Mouse (Mus musculus): ENCODE results near the gene Ptbp1.

Ptbp1 gene

GRCm38 (mm10) chr10:79853860-79854795 lies at the start of gene Ptbp1:
TSS of gene Ptbp1 (plus strand) at chr10:79854427.
- DNase-seq (ENCODE audit: low spot score), result peak; percentile 99

- DNase-seq (ENCODE audit: low spot score), result no peak
These were observed 48.6 kb upstream of the Ptbp1 start for GRCm38 (mm10) chr10:79805636-79806035.

GRCm38 (mm10) chr10:79806331-79806730 lies 47.9 kb upstream of the Ptbp1 start:
- DNase-seq (ENCODE audit: low spot score), result no peak

GRCm38 (mm10) chr10:79806972-79807371 lies 47.3 kb upstream of the Ptbp1 start:
- no peak for DNase-seq (ENCODE audit: low spot score)

- no peak for DNase-seq (ENCODE audit: low spot score)
These were observed 46.4 kb upstream of the Ptbp1 start for GRCm38 (mm10) chr10:79807826-79808225.

GRCm38 (mm10) chr10:79808728-79809127 lies 45.5 kb upstream of the Ptbp1 start:
- no peak for DNase-seq (ENCODE audit: low spot score)

GRCm38 (mm10) chr10:79811736-79812637 lies 42.2 kb upstream of the Ptbp1 start:
- no peak for DNase-seq (ENCODE audit: low spot score)

GRCm38 (mm10) chr10:79814271-79814842 lies 39.9 kb upstream of the Ptbp1 start:
- DNase-seq (ENCODE audit: low spot score), result no peak

- no peak for DNase-seq (ENCODE audit: low spot score)
These were observed 38.3 kb upstream of the Ptbp1 start for GRCm38 (mm10) chr10:79815671-79816494.

GRCm38 (mm10) chr10:79817111-79817510 lies 37.1 kb upstream of the Ptbp1 start:
- no peak for DNase-seq (ENCODE audit: low spot score)

GRCm38 (mm10) chr10:79818225-79818624 lies 36.0 kb upstream of the Ptbp1 start:
- no peak for DNase-seq (ENCODE audit: low spot score)

- no peak for DNase-seq (ENCODE audit: low spot score)
These were observed 34.6 kb upstream of the Ptbp1 start for GRCm38 (mm10) chr10:79819606-79820005.

- no peak for DNase-seq (ENCODE audit: low spot score)
These were observed 34.0 kb upstream of the Ptbp1 start for GRCm38 (mm10) chr10:79820277-79820676.

GRCm38 (mm10) chr10:79820782-79821181 lies 33.4 kb upstream of the Ptbp1 start, which contains the start of gene Misp:
TSS of gene Misp (plus strand) at chr10:79820989.
- no peak for DNase-seq (ENCODE audit: low spot score)

GRCm38 (mm10) chr10:79821731-79822130 lies 32.5 kb upstream of the Ptbp1 start:
- no peak for DNase-seq (ENCODE audit: low spot score)

GRCm38 (mm10) chr10:79822372-79822771 lies 31.9 kb upstream of the Ptbp1 start:
- no peak for DNase-seq (ENCODE audit: low spot score)

- no peak for DNase-seq (ENCODE audit: low spot score)
These were observed 31.2 kb upstream of the Ptbp1 start for GRCm38 (mm10) chr10:79823011-79823410.

- no peak for DNase-seq (ENCODE audit: low spot score)
These were observed 29.8 kb upstream of the Ptbp1 start for GRCm38 (mm10) chr10:79824413-79824812.

GRCm38 (mm10) chr10:79831583-79831982 lies 22.6 kb upstream of the Ptbp1 start:
- no peak for DNase-seq (ENCODE audit: low spot score)

- DNase-seq (ENCODE audit: low spot score), result no peak
These were observed 22.0 kb upstream of the Ptbp1 start for GRCm38 (mm10) chr10:79832026-79832785.

GRCm38 (mm10) chr10:79832786-79833181 lies 21.4 kb upstream of the Ptbp1 start:
- no peak for DNase-seq (ENCODE audit: low spot score)

Measured in ovary, adult 18-20 months (tissue).